Mouse (Mus musculus): Measurements from ENCODE around the gene Entpd5.

The Entpd5 gene

GRCm38 (mm10) chr12:84327111-84327512 is 81.7 kb downstream of the Entpd5 start:
- DNase-seq (ENCODE audit: low read depth) = no peak
